In genomic region chr10:41529972-41530371, GRCm38 (mm10) we compare ENCODE assay signal across 1 mouse cellular context.
TF ChIP-seq lines count a peak whose summit lies in the region.

No protein-coding gene starts in this region.

TF ChIP-seq in CH12.LX, 34 proteins besides CTCF, POLR2A, EP300 and RAD21 (continued from another document):
- no peak for TF ChIP-seq MXI1 (IDR thresholded peaks at IDR 0.05; ENCODE audit: low read depth, low read length)
- no peak for TF ChIP-seq UBTF (IDR thresholded peaks at IDR 0.05; ENCODE audit: low read depth, low read length)
- no peak for TF ChIP-seq SIN3A (IDR thresholded peaks at IDR 0.05; ENCODE audit: low read length)
- no peak for TF ChIP-seq CHD2 (IDR thresholded peaks at IDR 0.05; ENCODE audit: low read length)
- no peak for TF ChIP-seq ZMIZ1 (IDR thresholded peaks at IDR 0.05; ENCODE audit: low read depth, low read length)
- no peak for TF ChIP-seq SMC3 (IDR thresholded peaks at IDR 0.05; ENCODE audit: low read depth, low read length)
- TF ChIP-seq MYC (IDR thresholded peaks at IDR 0.05; ENCODE audit: low read depth, low read length), result no peak
- no peak for TF ChIP-seq ZNF384 (IDR thresholded peaks at IDR 0.05; ENCODE audit: low read depth, low read length)
- TF ChIP-seq MAFK (IDR thresholded peaks at IDR 0.05; ENCODE audit: insufficient replicate concordance, low read length), result no peak
